Mouse (Mus musculus): Measurements from ENCODE around the gene Midn. TPM values are rescaled to one million over a fixed set of nuclear protein-coding genes. Genes with fewer than 3 reads are reported as not detected.

Midn gene
- 10 to 100 TPM; 34.3 to 39.8 TPM for total RNA-seq (2021)
- long read RNA-seq, experiment 1, partial matches to known transcripts: 0 of 2 reads
- long read RNA-seq, experiment 1, other reads (novel, unspliced or antisense): 2 of 2 reads
- long read RNA-seq, experiment 2, partial matches to known transcripts: 0 of 4 reads
- long read RNA-seq, experiment 2, other reads (novel, unspliced or antisense): 3 of 4 reads

DNA sequence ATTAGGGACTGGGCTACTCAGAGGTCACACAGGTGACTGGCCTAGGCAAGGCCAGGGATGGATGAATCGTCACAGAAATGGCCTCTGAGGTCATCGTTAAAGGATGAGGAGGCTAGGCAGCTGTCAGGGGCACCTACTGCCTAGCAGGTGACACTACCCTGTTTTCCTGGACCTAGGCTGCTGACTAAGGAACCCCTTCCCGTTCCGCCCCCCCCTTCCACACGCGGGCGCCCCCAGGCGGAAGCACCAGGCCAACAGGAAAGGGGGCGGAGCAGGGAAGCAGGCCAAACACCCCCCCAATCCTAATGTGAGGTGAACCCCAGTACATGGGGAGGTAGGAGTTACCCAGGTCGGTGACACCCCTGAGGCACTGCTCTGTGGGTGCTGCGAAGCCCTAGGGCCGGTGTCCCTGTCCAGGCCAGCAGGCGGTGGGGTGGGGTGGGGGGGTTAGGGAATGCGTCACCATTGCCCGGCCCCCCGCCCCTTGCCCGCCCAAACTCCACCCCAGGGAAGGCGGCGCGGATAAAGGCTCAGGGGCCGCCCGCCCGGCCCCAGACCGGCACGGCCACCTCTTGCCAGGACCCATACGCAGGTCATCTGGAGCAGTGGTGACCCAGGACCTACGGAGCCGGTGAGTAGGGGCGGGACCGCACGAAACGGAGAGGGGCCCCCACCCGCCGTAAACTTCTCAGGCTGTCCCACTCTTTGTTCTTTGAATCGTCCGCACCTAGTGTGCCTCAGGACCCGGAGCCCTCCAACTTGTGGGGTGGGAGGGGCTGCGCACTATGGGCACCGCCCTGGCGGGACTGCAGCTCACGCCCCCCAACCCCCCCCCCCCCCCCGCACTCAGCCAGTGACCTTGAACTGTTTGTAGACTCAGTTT is at the start of gene Midn:
Gene Midn, plus strand, starts transcription at position 554 of the 883 bp plus-strand sequence.
- peak; percentile 93 for DNase-seq
- Histone ChIP-seq H3K4me3 (peak within 1 kb of the TSS; percentile 89), H3K27ac (peak within 1 kb of the TSS; percentile 100)
- intact Hi-C loops (cut with DNase I): no loop called here
- TF ChIP-seq CTCF (IDR thresholded peaks at IDR 0.05): peak; percentile 66

DNA sequence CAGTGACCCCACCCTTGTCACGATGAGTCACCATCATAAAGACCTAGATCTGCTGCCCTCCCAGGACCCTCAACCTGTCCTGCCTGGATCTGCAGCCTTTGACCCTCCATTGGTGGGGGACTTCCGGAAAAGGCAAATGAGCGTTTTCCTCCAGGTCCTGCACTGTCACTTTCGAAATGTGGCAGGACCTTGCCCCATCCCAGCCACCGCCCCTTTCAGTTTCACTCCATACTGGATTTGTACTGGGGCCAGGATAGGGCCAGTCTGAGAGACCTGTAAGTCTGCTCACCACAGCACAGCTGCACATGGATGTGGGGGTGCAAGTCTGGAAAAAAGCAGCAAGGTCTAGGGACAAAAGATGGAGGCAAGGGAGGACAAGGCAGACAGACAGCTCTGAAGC is 49.4 kb upstream of the Midn start:
- no peak for TF ChIP-seq CTCF (IDR thresholded peaks at IDR 0.05)
- Histone ChIP-seq H3K27ac (no peak overlapping the region), H3K4me3 (no peak overlapping the region)
- intact Hi-C loops (cut with DNase I): no loop called here
- DNase-seq: no peak

DNA sequence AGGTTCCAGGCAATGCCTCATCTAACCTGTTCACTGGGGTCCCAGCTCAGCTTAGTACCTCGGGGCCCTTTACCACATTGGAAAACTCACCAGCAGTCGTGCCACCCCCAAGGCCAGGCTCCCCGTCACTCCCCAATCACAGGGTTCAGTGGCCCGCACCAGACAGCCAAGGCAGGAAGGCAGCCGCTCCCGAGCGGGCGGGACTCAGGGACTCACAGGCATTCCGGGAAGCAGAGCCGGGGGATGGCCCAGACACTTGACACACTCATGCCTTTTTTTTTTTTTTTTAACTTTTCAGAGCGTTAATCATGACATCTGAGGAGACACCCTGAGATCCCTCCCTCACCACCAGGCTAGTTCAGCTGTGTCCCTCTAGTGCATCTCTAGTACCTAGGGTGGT is 47.1 kb upstream of the Midn start:
- Histone ChIP-seq H3K27ac (peak overlapping the region; percentile 94; the same call in 1 of the 2 replicates), H3K4me3 (peak overlapping the region; percentile 95)
- intact Hi-C loops (cut with DNase I): no loop called here
- DNase-seq: no peak
- TF ChIP-seq CTCF (IDR thresholded peaks at IDR 0.05): no peak

- H3K27ac ChIP-seq: peak overlapping the region; percentile 94
- H3K4me3 ChIP-seq: peak overlapping the region; percentile 95
- intact Hi-C loops (cut with DNase I): no loop called here
- peak; percentile 93 for DNase-seq
- no peak for TF ChIP-seq CTCF (IDR thresholded peaks at IDR 0.05)
Measured at GRCm38 (mm10) chr10:80102216-80102915, 45.7 kb upstream of the Midn start.

DNA sequence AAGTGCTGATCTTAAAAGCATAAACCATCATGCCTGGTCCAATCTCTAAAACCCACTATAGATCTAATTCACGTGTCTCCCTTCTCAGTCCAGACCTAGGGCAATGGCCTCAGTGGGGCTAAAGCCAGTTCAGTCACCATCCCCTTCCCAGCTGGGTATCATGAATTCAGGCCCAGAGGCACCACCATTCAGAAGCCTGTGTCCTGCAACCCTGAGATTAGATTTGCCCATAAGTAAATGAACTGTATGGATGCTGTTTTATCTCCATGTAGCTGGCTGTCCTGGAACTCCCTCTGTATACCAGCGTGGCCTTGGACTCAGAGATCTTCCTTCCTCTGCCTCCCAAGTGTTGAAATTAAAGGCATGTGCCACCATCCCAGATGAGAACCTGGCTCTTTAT is 45.0 kb upstream of the Midn start:
- intact Hi-C loops (cut with DNase I): no loop called here
- no peak for TF ChIP-seq CTCF (IDR thresholded peaks at IDR 0.05)
- H3K27ac ChIP-seq: peak overlapping the region; percentile 94
- peak overlapping the region; percentile 95 for H3K4me3 ChIP-seq
- DNase-seq: no peak

DNA sequence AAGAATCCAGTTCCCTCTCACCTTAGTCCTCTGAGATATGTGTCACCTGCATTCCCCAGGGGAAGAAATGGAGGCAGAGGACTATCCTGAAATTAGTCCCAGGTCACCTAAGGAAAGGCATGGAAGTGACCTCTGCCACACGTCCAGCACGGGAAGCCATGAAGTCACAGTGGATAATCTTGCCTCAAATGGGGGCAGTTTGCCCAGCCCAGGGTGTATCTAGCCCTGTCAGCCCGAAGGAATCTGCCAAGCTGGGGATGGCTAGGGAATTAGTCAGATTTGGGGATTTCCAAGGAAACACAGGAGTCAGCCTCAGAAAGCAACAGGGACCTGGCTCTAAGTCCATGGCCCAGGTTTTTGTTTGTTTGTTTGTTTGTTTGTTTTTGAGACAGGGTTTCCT is 43.9 kb upstream of the Midn start:
- DNase-seq: no peak
- TF ChIP-seq CTCF (IDR thresholded peaks at IDR 0.05): no peak
- no peak overlapping the region for H3K4me3 ChIP-seq
- intact Hi-C loops (cut with DNase I): no loop called here
- no peak overlapping the region for H3K27ac ChIP-seq

- intact Hi-C loops (cut with DNase I): no loop called here
- no peak for DNase-seq
- TF ChIP-seq CTCF (IDR thresholded peaks at IDR 0.05): no peak
- H3K27ac ChIP-seq: no peak within 1 kb of the TSS
- no peak within 1 kb of the TSS for H3K4me3 ChIP-seq
Measured at GRCm38 (mm10) chr10:80105460-80105859, 42.6 kb upstream of the Midn start, which contains the start of gene Sbno2. Gene Sbno2, minus strand, starts transcription at chr10:80105571.

DNA sequence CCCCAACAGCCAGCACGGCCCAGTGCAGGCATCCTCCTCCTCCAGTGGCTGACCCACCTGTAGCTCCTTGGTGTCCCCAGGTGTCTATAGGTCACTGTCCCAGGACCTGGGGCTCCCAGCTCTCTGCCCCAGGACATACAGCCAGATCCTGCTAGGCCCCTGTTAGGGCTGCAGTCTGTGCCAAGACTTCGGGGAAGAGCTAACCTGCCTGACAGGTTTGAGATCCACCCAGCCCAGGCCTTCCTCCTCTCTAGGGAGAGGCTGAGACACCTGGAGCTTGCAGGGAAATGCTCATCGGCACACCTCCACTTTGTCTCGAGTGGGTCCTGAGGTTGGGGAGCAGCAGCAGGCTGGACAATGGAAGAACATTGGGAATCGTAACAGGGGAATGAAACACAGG is 42.1 kb upstream of the Midn start:
- intact Hi-C loops (cut with DNase I): no loop called here
- no peak for DNase-seq
- no peak for TF ChIP-seq CTCF (IDR thresholded peaks at IDR 0.05)
- Histone ChIP-seq H3K27ac (no peak overlapping the region), H3K4me3 (no peak overlapping the region)

- DNase-seq: no peak
- intact Hi-C loops (cut with DNase I): no loop called here
- no peak overlapping the region for H3K4me3 ChIP-seq
- peak overlapping the region; percentile 12; the same call in 1 of the 2 replicates for H3K27ac ChIP-seq
- TF ChIP-seq CTCF (IDR thresholded peaks at IDR 0.05): no peak
Measured at GRCm38 (mm10) chr10:80107678-80108077, 40.4 kb upstream of the Midn start.

- H3K4me3 ChIP-seq: peak overlapping the region; percentile 100
- peak; percentile 94 for DNase-seq
- peak overlapping the region; percentile 99 for H3K27ac ChIP-seq
- peak; percentile 99 for TF ChIP-seq CTCF (IDR thresholded peaks at IDR 0.05)
- intact Hi-C loops (cut with DNase I): loop anchor here (1.0 to 5.0 kb wide), 5 partner anchors 27 to 128 kb away; partner anchors contain the start of gene Polr2e
Measured at GRCm38 (mm10) chr10:80114341-80115284, 33.5 kb upstream of the Midn start.

DNA sequence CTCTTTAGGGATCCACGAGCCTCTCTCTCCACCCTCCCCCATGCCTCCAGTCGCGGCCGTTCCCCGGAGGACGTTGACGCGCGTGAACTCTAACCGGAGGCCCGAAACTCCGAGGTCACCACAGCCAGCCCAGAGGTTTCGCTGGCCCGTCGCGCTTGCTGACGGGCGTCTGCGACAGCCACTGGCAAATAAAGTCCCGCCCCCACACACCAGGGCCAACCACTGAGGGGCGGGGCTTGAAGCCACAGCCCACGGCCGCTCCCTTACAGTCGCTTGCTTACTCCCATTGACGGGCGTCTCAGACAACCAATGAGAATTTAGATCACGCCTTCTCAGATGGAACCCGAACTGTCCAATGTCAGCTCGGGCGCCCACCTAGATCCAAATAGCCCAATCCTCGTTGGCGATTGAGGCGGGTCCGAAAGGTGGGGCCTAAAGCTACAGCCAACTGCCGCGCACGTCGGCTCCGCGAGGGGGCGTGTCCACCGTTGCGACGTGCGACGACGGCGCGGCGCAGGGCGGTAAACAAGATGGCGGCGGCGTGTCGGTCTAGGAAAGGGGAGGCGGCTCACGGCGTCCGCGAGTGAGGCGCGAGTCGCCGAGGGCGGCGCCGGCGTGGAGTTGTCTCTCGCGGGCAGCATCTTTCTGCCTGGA is 32.7 kb upstream of the Midn start, which contains the start of gene Stk11:
Gene Stk11, plus strand, starts transcription at position 514 of the 654 bp plus-strand sequence.
- H3K27ac ChIP-seq: peak within 1 kb of the TSS; percentile 99
- peak within 1 kb of the TSS; percentile 100 for H3K4me3 ChIP-seq
- DNase-seq: peak; percentile 99
- intact Hi-C loops (cut with DNase I): loop anchor here (1.0 to 2.0 kb wide), 3 partner anchors 26 to 129 kb away; partner anchors contain the start of gene Polr2e
- peak; percentile 5; the same call in 1 of the 2 replicates for TF ChIP-seq CTCF (IDR thresholded peaks at IDR 0.05)

Measured in gastrocnemius, adult 2 months (tissue).